Mouse (Mus musculus) heart, postnatal 25 days (tissue): ENCODE results near the gene Ing1. TPM values are rescaled to one million over a fixed set of nuclear protein-coding genes. Genes with fewer than 3 reads are reported as not detected.
"Not testable (repeated sequence)": the region's sequence is repeated elsewhere in the genome, so short reads cannot be mapped to it uniquely, and the experiment has no call there.

Source experiments
- DNase-seq: peaks from one replicate; pipeline ENCODE4 v3.0.0; 2022; ENCODE audit warnings: low spot score
- intact Hi-C: fragments of 180-260 bp; cut with DNase I; formaldehyde crosslinking; loops from one replicate; pipeline ENCODE4 v1.15.1; 2025
- total RNA-seq, 2 experiments: library from RNA; stranded (reverse); gene quantifications; 2 replicates each; pipeline ENCODE4 v1.2.3; 2021

Ing1 gene
- total RNA-seq, 2 experiments from 2014 or later = 22.7 TPM

DNA sequence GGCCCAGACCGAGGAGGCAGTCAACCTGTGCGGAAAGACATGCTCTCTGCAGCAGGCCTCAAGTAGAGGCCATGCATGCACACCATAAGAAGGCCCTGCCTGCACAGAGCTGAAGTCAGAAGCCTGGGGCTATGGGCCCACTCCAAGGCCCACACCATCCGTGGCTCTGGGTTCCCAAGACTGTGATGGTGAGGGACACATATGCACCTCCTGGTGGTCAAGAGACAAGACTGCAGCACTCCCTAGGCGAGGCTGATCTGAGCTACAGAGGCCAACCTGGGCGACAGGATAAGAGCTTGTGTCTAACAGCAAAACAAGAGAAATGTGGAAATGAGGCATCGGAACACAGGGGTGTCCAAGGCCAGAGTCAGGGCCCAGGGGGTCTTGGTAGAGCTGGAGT is 8.3 kb upstream of the Ing1 start:
- intact Hi-C loops = no loop called here
- no peak for DNase-seq

- intact Hi-C loops = loop anchor here (10.0 kb wide), 1 partner anchor 235 kb away; the partner anchor contains the start of genes Col4a1 and Col4a2
- DNase-seq = no peak
These were observed 5.7 kb upstream of the Ing1 start for GRCm38 (mm10) chr8:11549706-11550105.

DNA sequence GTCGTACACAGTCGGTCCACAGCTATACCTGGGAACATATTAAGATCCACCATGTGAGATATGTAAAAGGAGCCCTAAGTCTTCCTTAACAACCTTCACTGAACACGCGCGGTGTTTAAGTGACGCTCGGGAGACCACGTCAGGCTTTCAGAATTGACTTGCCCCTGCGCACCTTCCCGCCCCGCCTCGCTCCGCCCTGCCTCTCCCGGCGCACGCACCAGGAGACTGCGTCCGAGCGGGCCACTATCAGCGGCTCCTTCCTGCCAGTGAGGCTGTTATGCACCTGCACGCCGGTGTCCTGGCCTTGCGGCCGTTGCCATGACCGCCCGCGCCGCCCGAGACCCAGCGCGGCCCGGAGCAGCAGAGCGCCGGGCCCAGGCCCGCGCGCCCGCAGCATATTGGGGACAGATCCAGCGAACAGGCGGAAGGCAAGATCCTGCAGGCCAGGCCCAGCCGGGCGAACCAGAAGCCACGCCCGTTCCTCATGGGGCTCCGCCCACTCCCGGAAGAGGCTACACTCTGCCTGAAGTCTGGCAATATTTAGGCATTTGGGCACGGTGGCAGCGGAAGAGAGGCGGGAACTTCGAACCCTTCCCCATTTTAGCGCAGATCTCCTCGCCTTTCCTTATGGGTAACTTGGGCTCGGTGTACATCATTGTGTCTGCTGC is 5.0 kb upstream of the Ing1 start, which contains the start of gene Cars2:
Gene Cars2, minus strand, starts transcription at position 503 of the 668 bp plus-strand sequence.
- intact Hi-C loops = loop anchor here (10.0 kb wide), 1 partner anchor 236 kb away; the partner anchor contains the start of genes Col4a1 and Col4a2
- DNase-seq = peak; percentile 89

- intact Hi-C loops = loop anchor here (10.0 kb wide), 1 partner anchor 237 kb away; the partner anchor contains the start of genes Col4a1 and Col4a2
- not testable (repeated sequence) for DNase-seq
These were observed 3.9 kb upstream of the Ing1 start for GRCm38 (mm10) chr8:11551497-11551896.

GRCm38 (mm10) chr8:11552390-11552789 is 3.0 kb upstream of the Ing1 start:
- intact Hi-C loops = loop anchor here (10.0 kb wide), 1 partner anchor 238 kb away; the partner anchor contains the start of genes Col4a1 and Col4a2
- DNase-seq = no peak

- DNase-seq = peak; percentile 99
- intact Hi-C loops = loop anchor here (10.0 kb wide), 1 partner anchor 241 kb away; the partner anchor contains the start of genes Col4a1 and Col4a2
These were observed 585 bp downstream of the Ing1 start for GRCm38 (mm10) chr8:11555720-11556591.

DNA sequence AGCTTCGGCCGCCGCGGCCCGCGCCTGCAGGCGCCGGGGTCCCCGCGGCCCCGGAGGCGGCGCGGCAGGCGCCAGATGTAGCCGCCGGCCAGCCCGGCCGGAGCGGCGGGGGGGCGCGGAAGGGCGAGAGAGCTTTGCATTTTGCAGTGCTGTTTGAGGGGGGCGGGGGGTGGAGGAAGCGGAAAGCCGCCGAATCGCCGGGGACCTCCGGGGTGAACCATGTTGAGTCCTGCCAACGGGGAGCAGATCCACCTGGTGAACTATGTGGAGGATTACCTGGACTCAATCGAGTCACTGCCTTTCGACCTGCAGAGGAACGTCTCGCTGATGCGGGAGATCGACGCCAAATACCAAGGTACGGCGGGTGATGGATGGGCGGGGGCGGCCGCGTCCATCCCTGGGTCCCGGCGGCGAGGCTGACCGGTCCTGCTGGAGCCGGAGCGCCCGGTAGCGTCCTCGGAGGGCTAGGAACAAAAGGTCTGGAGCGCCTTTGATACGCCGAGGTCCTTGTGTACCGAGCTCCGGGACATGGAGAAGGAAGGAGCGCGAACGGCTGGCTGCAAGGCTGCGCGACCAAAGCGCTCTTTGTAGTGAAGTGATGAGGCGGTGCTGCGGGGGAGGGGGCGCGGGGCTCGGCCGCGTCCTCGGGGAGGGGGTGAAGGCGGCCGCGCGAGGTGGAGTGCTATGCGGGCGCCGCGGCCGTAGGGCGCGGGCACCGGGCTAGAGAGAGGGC is 1.5 kb downstream of the Ing1 start:
- intact Hi-C loops = loop anchor here (10.0 kb wide), 1 partner anchor 242 kb away; the partner anchor contains the start of genes Col4a1 and Col4a2
- DNase-seq = no peak

- intact Hi-C loops = loop anchor here (10.0 kb wide), 1 partner anchor 243 kb away; the partner anchor contains the start of genes Col4a1 and Col4a2
- DNase-seq = no peak
These were observed 2.0 kb downstream of the Ing1 start for GRCm38 (mm10) chr8:11557424-11557767.

DNA sequence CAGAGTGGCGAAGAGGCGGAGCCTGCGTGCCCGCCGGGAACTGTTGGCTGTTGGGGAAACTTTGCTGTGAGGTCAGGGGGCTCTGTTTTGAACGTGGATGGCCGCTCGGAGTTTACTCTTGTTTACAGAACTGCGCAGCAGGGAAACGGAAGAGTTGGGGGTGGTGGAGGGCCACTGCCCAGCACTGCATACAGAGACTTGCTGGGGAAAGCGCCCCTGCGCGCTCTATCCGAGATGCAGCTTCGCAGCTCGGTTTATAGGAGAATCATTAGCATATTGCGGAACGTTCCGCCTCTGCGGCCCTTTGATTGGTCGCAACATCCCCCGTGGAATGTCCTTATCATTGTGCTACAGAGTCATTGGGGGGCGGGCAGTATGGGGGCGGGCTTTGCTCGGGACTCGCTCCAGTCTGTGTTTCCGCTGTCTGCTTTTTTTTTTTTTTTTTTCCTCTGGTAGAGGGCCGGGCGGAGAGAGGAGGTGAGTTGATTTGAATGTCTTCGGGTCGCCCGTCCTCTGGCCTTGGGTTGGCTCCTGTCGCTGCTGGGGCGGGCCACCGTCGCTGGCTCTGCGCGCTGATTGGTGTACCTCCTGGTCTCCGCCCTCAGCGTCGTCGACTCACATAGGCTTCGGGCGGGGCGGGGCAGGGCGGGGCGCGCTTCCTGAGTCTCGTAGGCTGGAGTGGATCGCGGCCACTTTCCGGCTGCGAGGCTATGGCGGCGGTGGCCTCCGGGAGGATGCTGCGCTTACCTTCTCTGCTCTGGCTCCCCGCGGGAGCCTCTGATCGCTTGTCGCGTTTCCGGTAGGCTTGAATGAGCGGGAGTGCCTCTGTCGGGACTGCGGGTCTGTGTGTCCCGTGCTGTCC is 2.6 kb downstream of the Ing1 start:
- intact Hi-C loops = loop anchor here (10.0 kb wide), 1 partner anchor 243 kb away; the partner anchor contains the start of genes Col4a1 and Col4a2
- peak; percentile 95 for DNase-seq

GRCm38 (mm10) chr8:11559511-11559910 is 4.1 kb downstream of the Ing1 start:
- intact Hi-C loops = loop anchor here (10.0 kb wide), 1 partner anchor 245 kb away; the partner anchor contains the start of genes Col4a1 and Col4a2
- DNase-seq = no peak

- DNase-seq = no peak
- intact Hi-C loops = no loop called here
These were observed 4.8 kb downstream of the Ing1 start for GRCm38 (mm10) chr8:11560220-11560619.

GRCm38 (mm10) chr8:11564236-11564635 is 8.9 kb downstream of the Ing1 start:
- DNase-seq = no peak
- intact Hi-C loops = no loop called here

DNA sequence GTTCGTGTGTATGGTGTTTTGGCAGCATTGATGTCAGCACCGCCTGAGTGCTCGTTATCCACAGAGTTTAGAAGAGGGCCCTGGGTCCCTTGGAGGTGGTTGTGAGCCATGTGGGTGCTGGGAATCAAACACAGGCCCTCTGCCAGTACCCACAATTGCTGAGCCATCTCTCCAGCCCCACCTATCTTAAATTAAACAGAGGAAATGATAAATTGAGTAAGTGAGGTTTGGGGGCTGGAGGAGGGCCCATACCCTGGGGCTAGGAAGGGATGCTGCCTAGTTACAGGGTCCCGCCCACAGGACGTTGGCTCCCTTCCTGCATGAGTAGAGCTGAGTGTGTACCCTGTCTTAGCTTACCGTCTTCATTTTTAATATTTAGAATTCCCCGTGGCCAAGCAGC is 9.3 kb downstream of the Ing1 start:
- no peak for DNase-seq
- intact Hi-C loops = no loop called here

DNA sequence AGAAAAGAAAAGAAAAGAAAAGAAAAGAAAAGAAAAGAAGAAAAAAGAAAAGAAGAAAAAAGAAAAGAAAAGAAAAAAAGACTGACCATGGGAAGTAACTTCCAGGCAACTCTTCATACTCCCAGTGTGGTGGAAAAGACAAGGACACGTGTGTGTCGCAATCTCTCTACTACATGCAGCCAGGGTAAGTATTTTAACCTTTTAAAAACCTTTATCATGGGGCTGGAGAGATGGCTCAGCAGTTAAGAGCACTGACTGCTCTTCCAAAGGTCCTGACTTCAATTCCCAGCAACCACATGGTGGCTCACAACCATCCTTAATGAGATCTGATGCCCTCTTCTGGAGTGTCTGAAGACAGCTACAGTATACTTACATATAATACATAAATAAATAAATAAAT is 12.8 kb downstream of the Ing1 start:
- DNase-seq, intact Hi-C loops: not testable (repeated sequence)

DNA sequence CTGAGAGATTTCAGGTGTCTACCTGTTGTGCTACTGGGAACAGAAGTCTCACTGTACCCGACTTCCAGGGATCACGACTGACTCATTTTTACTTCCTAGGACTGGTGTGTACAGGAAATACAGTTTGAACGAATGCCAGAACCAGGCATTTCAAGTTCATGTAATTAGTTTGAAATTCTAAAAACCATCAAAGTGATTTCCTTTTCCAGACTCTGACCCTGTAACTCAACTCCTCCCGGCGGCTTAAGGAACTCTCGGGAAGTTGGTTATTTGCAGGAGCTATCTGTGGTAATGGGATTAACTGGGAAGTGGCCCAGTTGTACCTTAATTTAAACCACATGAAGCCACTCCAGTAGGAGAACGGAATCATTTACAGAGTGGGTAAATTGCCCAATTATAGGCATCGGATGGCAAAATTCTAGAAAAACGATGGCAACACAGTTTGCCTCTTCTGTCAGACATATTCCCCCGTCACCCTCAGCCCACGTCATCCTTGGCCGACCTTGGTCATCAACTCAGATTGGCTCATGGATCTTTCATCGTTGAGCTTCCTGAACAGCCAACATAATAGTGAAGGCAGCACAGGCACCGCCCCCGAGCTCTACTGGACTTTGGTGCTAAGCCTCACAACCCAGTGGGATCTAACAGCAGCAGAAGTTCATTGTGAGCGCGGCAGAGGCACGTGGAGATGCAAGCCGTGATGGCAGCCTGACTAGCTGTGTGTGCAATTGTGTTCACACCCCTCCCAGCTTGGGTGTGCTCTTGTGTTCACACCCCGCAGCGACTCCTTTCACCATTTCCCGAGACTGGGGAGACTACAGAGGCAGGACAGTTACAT is 14.1 kb downstream of the Ing1 start:
- no peak for DNase-seq
- intact Hi-C loops = no loop called here

DNA sequence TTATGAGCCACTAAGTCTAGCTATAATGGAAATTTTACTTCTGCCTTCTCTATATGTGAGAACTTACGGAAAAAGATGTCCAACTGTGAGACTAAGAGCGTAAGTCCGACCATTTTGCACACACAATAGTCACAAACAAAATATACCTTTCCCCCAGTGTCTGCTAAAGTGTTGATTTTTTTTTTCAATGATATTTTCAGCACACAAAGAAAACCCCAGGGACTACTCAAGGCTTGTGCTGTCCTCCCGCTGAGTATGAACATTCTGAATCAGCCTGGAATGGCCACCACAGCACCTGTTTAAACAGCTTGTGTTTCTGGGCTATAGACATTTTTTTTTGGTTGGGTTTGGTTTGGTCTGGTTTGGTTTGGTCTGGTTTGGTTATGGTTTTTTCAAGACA is 15.4 kb downstream of the Ing1 start:
- DNase-seq = no peak
- intact Hi-C loops = no loop called here

GRCm38 (mm10) chr8:11571950-11572349 is 16.6 kb downstream of the Ing1 start:
- no peak for DNase-seq
- intact Hi-C loops = no loop called here

GRCm38 (mm10) chr8:11572428-11572827 is 17.1 kb downstream of the Ing1 start:
- no peak for DNase-seq
- intact Hi-C loops = no loop called here
